Mouse (Mus musculus) liver, postnatal 0 days (tissue): ENCODE results near the gene Drc7.

ENCODE experiments used
- CTCF ChIP-seq: sonication (generic); IDR thresholded peaks from 2 replicates; pipeline ENCODE4 v1.5.1; 2016; ENCODE audit warnings: antibody characterized with exemption, low read depth
- EP300 ChIP-seq: IDR thresholded peaks from 2 replicates; pipeline ENCODE4 v1.6.1; 2016; ENCODE audit warnings: antibody characterized with exemption, low read depth, mild to moderate bottlenecking

GRCm38 (mm10) chr8:95107306-95107705, 52.4 kb downstream of the Drc7 start:
- no peak for TF ChIP-seq CTCF
- no peak for TF ChIP-seq EP300
